Mouse (Mus musculus) small intestine, adult 2 months (tissue): Measurements from ENCODE around the gene Ccnk.

Source experiments
- CTCF ChIP-seq: fragments of 200-500 bp; IDR thresholded peaks from 2 replicates; pipeline ENCODE4 v1.5.1; 2012; ENCODE audit warnings: low read depth, mild to moderate bottlenecking, control low read depth, inconsistent platforms, low read length, moderate library complexity, mixed read lengths; ENCODE audit not compliant: insufficient replicate concordance, insufficient read length; ENCODE audit errors: extremely low read depth
- POLR2A ChIP-seq: fragments of 200-500 bp; IDR thresholded peaks from 2 replicates; pipeline ENCODE4 v1.6.1; 2012; ENCODE audit warnings: low read depth, mild to moderate bottlenecking, control low read depth, inconsistent platforms, low read length, moderate library complexity

- no peak for TF ChIP-seq POLR2A
- no peak for TF ChIP-seq CTCF
These were observed 52.5 kb downstream of the Ccnk start for GRCm38 (mm10) chr12:108231901-108232300.
